Mouse (Mus musculus) liver, embryonic 14.5 days (tissue): ENCODE results near the gene Nfya. TPM values are rescaled to one million over a fixed set of nuclear protein-coding genes. Genes with fewer than 3 reads are reported as not detected.

ENCODE experiments used
- ATAC-seq: fragments of 200-750 bp; cut with Nextera tagmentation; 2 replicates; pipeline ENCODE4 v1.8.0; 2017; ENCODE audit warnings: moderate number of reproducible peaks, mild to moderate bottlenecking, moderate library complexity; ENCODE audit not compliant: insufficient read depth
- DNase-seq, 3 experiments: peaks; one replicate each; pipeline ENCODE4 v3.0.0-alpha.2; 2012 to 2013; ENCODE audit warnings: low read depth in 3 of 3, low spot score in 3 of 3
- H3K27ac ChIP-seq: fragments of 300-500 bp; sonication (generic); 2 replicates; pipeline ENCODE4 v1.5.1; 2014; ENCODE audit warnings: moderate library complexity, mild to moderate bottlenecking, control low read depth, inconsistent platforms
- H3K27me3 ChIP-seq: fragments of 300-500 bp; sonication (generic); 2 replicates; pipeline ENCODE4 v1.6.1; 2014; ENCODE audit warnings: mild to moderate bottlenecking, low read length, moderate library complexity; ENCODE audit not compliant: control insufficient read depth, insufficient read depth
- H3K36me3 ChIP-seq: fragments of 300-500 bp; sonication (generic); replicated peaks from 2 replicates; pipeline ENCODE4 v1.6.1; 2014; ENCODE audit warnings: low read depth; ENCODE audit not compliant: control insufficient read depth, insufficient read depth
- H3K4me1 ChIP-seq, 2 experiments: fragments of 200-500 bp in 1 of 2; fragments of 300-500 bp in 1 of 2; sonication (generic) in 1 of 2; replicated peaks; 2 replicates each; pipeline ENCODE4 v1.6.1; 2012 to 2014; ENCODE audit warnings: antibody characterized with exemption in 1 of 2, inconsistent platforms in 1 of 2, low read length in 1 of 2; ENCODE audit not compliant: control insufficient read depth in 2 of 2, insufficient read depth in 2 of 2
- H3K4me2 ChIP-seq: fragments of 300-500 bp; sonication (generic); 2 replicates; pipeline ENCODE4 v1.6.1; 2014; ENCODE audit warnings: low read depth, mild to moderate bottlenecking, control low read depth, moderate library complexity
- H3K4me3 ChIP-seq, 2 experiments: fragments of 200-500 bp in 1 of 2; fragments of 300-500 bp in 1 of 2; sonication (generic) in 1 of 2; 2 replicates each; pipeline ENCODE4 v1.5.1; 2012 to 2014; ENCODE audit warnings: low read depth in 2 of 2, low read length in 2 of 2, mild to moderate bottlenecking in 2 of 2, control low read depth in 1 of 2, inconsistent platforms in 1 of 2, moderate library complexity in 1 of 2; ENCODE audit not compliant: insufficient read depth in 1 of 2
- H3K9ac ChIP-seq: fragments of 300-500 bp; sonication (generic); replicated peaks from 2 replicates; pipeline ENCODE4 v1.6.1; 2014; ENCODE audit warnings: mild to moderate bottlenecking, control low read depth, moderate library complexity
- H3K9me3 ChIP-seq: fragments of 300-500 bp; sonication (generic); 2 replicates; pipeline ENCODE4 v1.6.1; 2016; ENCODE audit warnings: low read length, mixed read lengths; ENCODE audit not compliant: control insufficient read depth
- CTCF ChIP-seq: IDR thresholded peaks from 2 replicates; pipeline ENCODE4 v1.5.1; 2016; ENCODE audit warnings: antibody characterized with exemption, low read depth, control low read depth
- EP300 ChIP-seq: IDR thresholded peaks from 2 replicates; pipeline ENCODE4 v1.6.1; 2016; ENCODE audit warnings: antibody characterized with exemption, low read depth
- WGBS: fragments of 180-500 bp; shearing (Covaris S2); extraction: QIAGEN DNeasy Blood & Tissue Kit; methylation state at CpG from one replicate; pipeline ENCODE4 v1.1.7; 2014; ENCODE audit not compliant: insufficient replicate concordance; 5-methylcytosine and 5-hydroxymethylcytosine counted together
- polyA plus RNA-seq, 2 experiments: library from polyadenylated mRNA; depleted of rRNA in 1 of 2; stranded (reverse) in 1 of 2; unstranded in 1 of 2; fragments of >200 nt; fragmentation: Nextera tagmentation in 1 of 2; extraction: Ambion mirVana in 1 of 2; gene quantifications; 2 replicates each; pipeline versions ENCODE4 v1.2.1 to v1.2.3; 2012 to 2014

Nfya gene
- polyA plus RNA-seq, 2 experiments, result 6.9 to 32.7 TPM

DNA sequence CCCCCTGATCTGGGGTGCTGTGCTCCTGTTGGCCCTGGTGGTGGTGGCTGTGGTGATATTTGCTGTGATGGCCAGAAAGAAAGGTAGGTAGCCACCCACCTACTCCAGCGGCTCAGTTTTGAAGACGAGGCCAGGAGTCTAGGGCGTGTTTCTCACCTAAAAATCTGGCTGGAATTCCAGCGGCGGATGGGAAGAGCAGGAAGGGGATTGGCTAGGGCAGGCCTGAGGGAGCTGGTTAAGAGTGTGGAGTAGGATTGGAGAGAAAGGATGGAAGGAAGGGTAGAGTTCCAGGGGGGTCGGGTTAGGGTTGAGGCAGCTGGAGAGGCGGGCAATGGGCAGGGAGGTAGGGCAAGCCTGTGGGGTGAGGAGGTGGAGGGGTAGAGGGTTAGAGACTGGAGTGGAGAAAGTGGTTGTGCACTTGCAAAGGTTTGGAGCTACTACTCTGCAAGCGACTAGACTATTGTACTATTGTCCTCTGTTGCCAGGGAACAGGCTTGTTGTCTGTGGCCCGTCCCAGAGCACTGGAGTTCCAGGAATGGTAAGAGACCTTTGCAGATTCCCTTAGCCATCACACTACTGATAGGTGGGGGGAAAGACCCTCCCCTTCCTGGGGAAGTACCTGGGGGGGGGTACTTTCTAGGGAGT, 44.1 kb downstream of the Nfya start:
- ATAC-seq (no peak), DNase-seq (no peak)
- TF ChIP-seq EP300 (no peak), CTCF (no peak)
- H3K4me2 ChIP-seq, result no peak overlapping the region
- H3K4me3 ChIP-seq, result no peak overlapping the region
- H3K27ac ChIP-seq, result no peak overlapping the region
- no peaks in the 10 kb centered on the region for H3K9me3 ChIP-seq
- H3K36me3 ChIP-seq, result no peaks in the 10 kb centered on the region
- no peaks in the 10 kb centered on the region for H3K27me3 ChIP-seq
- H3K4me1 ChIP-seq, result peaks cover 3 to 21% of the 10 kb centered on the region in 2 experiments; a peak in 3 of 4 replicates
- H3K9ac ChIP-seq, result no peak overlapping the region
- 69% methylated on average over 9 of the region's 9 CpGs for WGBS

DNA sequence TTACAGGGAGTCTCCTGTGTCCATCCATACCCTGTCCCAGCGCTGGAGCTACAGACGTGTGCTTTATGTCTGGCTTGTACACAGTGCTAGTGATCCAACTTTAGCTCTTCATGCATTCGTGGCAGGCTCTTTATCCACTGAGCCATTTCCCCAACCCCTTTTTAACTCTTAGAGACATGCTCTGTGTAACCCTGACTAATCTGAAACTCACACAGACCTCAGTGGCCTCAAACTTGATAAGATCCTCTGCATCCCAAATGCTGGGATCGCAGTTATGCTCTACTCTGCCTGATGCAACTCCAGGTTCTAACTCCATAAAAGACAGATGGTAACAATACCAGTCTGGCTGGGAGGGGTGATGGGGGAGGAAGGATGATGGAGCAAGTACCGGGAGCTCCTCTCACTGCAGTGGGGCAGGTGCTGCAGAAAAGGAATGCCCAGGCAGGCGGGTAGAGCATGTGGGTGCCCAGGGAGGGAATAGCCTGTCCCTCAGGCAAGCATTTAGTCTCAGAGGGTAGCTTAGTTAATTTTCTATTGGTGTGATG, 46.2 kb downstream of the Nfya start:
- Histone ChIP-seq H3K4me3 (no peak overlapping the region), H3K27me3 (no peaks in the 10 kb centered on the region), H3K4me2 (no peak overlapping the region), H3K9ac (no peak overlapping the region), H3K9me3 (no peaks in the 10 kb centered on the region), H3K36me3 (no peaks in the 10 kb centered on the region), H3K4me1 (peaks cover 7 to 29% of the 10 kb centered on the region in 2 experiments), H3K27ac (no peak overlapping the region)
- whole genome bisulfite sequencing, result 22% methylated on average over 6 of the region's 6 CpGs
- DNase-seq (no peak), ATAC-seq (peak; percentile 30; the same call in 1 of the 2 replicates)
- TF ChIP-seq EP300 (no peak), CTCF (no peak)

DNA sequence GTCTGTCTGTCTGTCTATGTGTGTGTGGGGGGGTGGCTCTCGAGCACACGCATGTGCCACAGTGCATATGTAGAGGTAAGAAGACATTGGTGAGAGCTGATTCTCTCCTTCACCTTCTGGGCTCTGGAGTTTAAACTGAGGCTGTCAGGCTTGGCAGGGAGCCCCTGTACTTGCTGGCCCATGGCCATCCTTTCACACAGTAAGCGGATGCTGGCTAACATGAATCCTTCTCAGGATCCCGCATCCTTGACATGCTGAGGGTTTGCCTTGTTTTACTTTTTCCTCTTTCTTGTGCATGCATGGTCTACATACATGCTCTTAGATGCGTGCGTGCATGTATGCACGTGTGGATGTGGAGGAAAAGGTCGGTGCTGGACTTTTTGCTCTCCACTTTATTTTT, 46.7 kb downstream of the Nfya start:
- no peak overlapping the region for H3K4me2 ChIP-seq
- ATAC-seq, result no peak
- H3K36me3 ChIP-seq, result no peaks in the 10 kb centered on the region
- no peaks in the 10 kb centered on the region for H3K9me3 ChIP-seq
- no peak overlapping the region for H3K9ac ChIP-seq
- no peak for TF ChIP-seq CTCF
- TF ChIP-seq EP300, result no peak
- 78% methylated on average over 8 of the region's 8 CpGs for WGBS
- no peak overlapping the region for H3K27ac ChIP-seq
- no peak for DNase-seq
- H3K4me3 ChIP-seq, result no peak overlapping the region
- H3K27me3 ChIP-seq, result no peaks in the 10 kb centered on the region
- H3K4me1 ChIP-seq, result peaks cover 7 to 29% of the 10 kb centered on the region in 2 experiments

DNA sequence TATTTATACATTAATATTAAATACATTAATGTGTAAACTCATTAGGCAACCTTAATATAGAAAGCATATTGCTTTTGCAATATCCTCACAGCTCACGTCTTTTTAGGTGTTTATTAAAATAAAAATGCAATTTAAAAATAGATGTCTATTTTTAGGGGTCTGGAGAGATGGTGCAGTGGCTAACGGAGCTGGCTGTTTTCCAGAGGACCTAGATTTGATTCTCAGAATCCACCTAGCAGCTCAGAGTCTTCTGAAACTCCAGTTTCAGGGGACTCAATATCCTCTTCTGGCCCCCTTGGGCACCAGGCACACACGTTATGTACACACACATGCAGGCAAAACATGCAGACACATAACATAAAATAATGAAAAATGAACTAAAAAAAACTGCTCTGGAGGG, 47.4 kb downstream of the Nfya start:
- no peaks in the 10 kb centered on the region for H3K36me3 ChIP-seq
- ATAC-seq (no peak), DNase-seq (no peak)
- H3K4me3 ChIP-seq, result no peak overlapping the region
- H3K4me1 ChIP-seq, result peaks cover 7 to 29% of the 10 kb centered on the region in 2 experiments
- no peak overlapping the region for H3K27ac ChIP-seq
- H3K9ac ChIP-seq, result no peak overlapping the region
- no peaks in the 10 kb centered on the region for H3K27me3 ChIP-seq
- no peaks in the 10 kb centered on the region for H3K9me3 ChIP-seq
- no peak for TF ChIP-seq EP300
- TF ChIP-seq CTCF, result no peak
- H3K4me2 ChIP-seq, result no peak overlapping the region
- WGBS, result 44% methylated on average over 3 of the region's 3 CpGs

DNA sequence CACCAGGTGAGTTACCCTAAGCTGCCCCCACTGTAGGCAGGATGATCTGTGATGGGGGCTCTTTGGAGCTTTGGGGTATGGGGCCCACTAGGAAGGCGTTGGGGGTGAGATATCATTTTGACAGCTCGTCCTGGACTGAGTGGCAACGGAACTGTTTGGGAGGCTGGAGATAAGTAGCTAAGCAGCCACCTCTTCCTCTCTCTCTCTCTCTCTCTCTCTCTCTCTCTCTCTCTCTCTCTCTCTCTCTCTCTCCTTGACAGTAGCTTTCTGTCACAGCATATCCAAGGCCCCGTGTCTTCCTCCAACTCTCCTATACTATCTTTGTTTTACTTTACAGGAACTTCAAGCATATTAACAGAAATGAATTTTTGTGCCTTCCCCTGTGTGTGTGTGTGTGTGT, 49.2 kb downstream of the Nfya start:
- no peaks in the 10 kb centered on the region for H3K27me3 ChIP-seq
- DNase-seq (peak in 1 of 3 experiments; percentile 26), ATAC-seq (peak; percentile 79)
- 0 out of 4 replicates have a peak overlapping the region, but pooled peaks of 1 of the 2 experiments have one; percentile 2 for H3K4me3 ChIP-seq
- no peaks in the 10 kb centered on the region for H3K9me3 ChIP-seq
- H3K27ac ChIP-seq, result no peak overlapping the region
- H3K9ac ChIP-seq, result peak overlapping the region; percentile 23
- TF ChIP-seq CTCF (no peak), EP300 (peak; percentile 35)
- WGBS, result 9% methylated on average over 4 of the region's 4 CpGs
- peaks cover 7 to 29% of the 10 kb centered on the region in 2 experiments for H3K4me1 ChIP-seq
- no peaks in the 10 kb centered on the region for H3K36me3 ChIP-seq
- peak overlapping the region; percentile 23 for H3K4me2 ChIP-seq
